Mouse (Mus musculus): ENCODE results near the gene Ccdc12. TPM values are rescaled to one million over a fixed set of nuclear protein-coding genes. Genes with fewer than 3 reads are reported as not detected.
A peak's percentile ranks its signal among the peaks of the same experiment; 100 is the strongest.

Gene Ccdc12
- total RNA-seq (2021): 10 to 100 TPM; 46.7 to 49.7 TPM
- long read RNA-seq, transcript Ccdc12-201 (7 exons, 834 nt): major isoform, 65 of 80 reads
- long read RNA-seq, partial matches to known transcripts: 8 of 80 reads
- long read RNA-seq, other reads (novel, unspliced or antisense): 2 of 80 reads

DNA sequence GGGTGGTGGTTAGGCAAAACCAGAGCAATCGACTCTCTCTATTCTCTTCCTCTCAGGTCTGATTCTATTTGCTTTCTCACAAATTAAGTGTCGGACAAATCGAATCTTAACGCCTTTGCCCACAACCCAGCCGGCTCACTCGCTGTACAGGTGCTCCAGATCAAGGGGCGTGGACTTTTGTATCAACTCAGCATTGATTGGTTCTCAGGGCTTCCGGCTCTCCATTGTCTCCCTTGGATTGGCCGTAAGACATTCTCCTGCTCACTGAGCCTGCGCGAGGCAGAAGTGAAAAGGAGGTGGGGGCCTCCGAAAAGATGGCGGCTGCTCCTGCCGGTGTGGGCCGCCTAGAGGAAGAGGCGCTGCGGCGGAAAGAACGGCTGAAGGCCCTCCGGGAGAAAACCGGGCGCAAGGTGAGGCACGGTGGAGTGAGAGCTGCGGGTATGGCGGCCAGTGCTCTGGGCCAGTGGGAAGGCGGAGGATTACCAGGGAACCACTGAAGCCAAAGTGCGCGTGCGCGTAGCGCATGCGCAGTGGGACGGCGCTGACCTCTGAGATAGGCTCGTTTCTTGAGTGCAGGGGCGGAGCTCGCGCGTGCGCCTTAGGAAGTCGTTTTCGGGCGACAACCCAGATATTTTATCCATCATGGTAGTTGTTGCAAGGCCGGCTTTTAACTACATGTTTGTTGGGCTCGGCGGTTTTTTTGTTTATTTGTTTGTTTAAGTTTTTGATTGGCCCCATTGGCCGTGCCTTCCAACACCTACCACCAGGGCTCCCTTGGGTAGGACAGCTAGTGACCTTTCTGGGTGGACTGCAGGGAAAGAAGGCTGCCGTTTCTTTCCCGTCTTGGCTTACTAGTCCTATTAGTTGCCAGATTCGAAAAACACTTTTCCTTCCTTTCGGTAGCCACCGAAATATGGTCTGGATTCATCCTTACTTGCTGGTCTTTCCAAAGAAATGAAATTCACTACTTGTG is at the start of gene Ccdc12:
TSS of gene Ccdc12 (plus strand) at position 255 of the 973 bp plus-strand sequence.
- peak; percentile 95 to 97 for DNase-seq (ENCODE audit: low spot score in 2 of 2)

DNA sequence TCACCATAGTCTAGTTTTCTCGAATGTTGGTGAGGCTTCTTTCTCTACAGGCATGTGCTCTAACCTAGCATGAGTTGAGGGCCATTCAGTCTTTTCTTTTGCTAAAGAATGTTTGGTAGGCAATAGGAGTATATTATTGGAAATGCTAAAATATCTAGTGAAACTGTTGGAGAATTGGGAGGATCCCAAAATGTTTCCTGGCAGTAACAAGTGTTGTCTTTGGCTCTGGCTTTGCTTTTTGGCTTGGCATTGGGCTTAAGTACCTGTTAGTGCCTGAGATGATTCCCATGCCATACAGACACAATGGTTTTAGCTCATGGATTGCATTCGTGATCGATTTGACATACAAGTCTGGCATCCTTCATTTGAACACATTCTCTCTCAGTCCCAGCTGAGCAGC is 44.8 kb upstream of the Ccdc12 start:
- no peak for DNase-seq (ENCODE audit: low spot score in 2 of 2)

- no peak for DNase-seq (ENCODE audit: low spot score in 2 of 2)
Observed at GRCm38 (mm10) chr9:110617081-110617480, 39.2 kb upstream of the Ccdc12 start.

DNA sequence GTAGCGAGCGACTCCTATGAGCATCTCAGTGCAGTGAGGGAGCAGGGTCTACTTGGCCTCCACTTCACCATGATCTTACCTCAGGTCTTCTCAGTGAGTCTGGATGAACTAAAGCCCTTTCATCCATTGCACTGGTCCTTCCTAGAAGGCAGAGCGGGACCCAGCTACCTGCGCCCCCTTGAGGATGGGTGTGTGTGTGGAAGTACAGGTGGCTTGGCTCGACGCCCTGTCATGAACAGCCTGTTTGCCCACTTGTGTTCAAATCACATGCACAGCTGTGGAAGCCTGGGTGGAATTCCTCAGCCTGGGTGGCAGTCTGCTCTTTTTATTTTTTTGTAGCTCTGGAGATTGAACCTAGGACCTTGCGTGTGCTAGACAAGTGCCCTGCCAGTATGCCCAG is 36.1 kb upstream of the Ccdc12 start:
- DNase-seq (ENCODE audit: low spot score in 2 of 2): no peak

- no peak for DNase-seq (ENCODE audit: low spot score in 2 of 2)
Observed at GRCm38 (mm10) chr9:110620685-110621084, 35.6 kb upstream of the Ccdc12 start.

DNA sequence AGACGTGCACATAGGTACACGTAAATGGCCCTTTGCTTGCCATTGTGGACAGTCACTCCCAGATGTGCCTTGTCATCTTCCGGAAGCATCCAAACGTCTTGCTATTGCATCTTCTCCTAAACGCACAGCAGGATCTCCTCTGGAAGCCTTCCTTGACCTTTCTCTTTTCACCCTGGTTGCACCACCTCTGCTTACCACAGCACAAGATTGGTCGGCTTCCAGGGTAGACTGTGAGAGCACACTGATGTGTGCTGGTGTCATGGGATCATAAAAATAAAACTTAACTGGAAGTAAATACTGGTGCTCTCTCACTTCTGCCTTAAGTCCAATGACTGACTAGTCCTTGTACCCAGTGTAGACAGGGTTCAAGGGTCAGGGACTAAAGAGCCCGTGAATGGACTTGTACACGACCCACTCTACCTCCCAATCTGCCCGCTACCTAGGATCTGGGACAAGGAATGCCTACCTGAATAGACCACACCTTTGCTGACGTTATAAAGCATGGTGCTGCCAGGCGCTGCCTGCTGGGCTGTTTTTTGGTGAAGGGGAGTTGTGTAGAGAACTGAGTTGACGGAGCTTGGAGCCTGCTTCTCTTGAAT is 33.6 kb upstream of the Ccdc12 start:
- no peak for DNase-seq (ENCODE audit: low spot score in 2 of 2)

DNA sequence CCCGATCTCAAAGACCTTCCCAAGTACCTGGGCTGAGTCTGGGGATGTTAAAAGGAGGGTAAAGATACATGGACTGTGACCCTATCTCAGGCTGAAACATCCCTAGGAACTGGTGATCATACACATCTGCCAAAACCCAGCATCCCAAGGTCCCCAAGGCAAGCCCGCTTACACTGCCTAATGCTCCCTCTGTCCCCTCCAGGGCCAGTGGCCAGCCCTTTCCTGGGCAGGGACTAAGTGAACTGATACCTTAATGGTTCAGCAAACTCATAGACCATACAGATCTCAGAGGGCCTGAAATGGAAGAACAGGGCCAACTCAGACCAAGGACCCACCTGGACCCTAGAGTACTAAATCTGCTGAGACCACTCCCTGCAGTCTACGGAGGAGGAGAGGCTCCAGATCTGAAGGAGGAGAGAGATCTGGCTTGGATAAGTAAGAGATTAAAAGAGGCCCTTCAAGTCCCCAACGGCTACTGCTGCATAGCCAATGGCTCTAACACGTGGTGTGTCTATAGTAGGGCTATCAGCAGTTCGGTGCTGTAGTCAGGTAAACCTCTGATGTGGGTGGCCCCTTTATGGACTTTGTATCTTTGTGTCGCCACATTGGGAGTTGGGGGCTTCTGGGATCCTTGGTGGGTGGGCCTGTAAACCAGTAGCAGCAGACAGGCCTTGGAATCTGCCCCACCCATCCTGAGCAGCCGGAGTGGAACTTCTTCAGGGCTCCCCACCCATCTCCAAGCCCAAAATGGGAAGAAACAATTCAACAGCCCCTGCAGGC is 32.7 kb upstream of the Ccdc12 start:
- DNase-seq (ENCODE audit: low spot score in 2 of 2): no peak

- DNase-seq (ENCODE audit: low spot score in 2 of 2): peak; percentile 79 to 87
Observed at GRCm38 (mm10) chr9:110624361-110625166, 31.7 kb upstream of the Ccdc12 start, which contains the start of gene Nradd. Nradd (minus strand) TSS chr9:110624452.

DNA sequence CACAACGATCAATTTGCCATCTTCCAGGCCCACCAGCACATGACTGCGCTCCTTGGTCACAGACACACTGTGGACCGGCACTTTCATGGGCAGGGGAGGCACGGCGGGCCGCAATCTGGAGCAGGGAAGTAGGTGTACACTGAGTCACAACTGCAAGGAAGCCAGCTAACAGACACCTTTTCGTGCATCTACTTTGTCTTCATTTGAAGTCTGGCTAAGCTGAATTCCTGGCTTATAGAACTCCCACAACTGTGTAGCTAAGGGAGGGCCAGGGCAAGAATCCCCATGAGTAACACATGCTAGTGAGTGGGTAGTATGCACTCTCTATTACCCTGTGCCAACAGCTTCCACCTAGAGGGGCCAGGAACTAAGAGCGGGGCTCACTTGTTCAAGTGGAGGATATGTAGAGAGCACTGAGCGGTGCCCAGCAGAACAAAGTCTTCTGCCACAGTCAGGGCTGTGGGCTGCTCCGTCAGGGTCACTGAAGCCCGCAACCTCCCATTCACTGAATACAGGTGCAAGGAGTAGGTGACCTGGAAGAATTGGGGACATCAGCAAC is 30.9 kb upstream of the Ccdc12 start:
- no peak for DNase-seq (ENCODE audit: low spot score in 2 of 2)

GRCm38 (mm10) chr9:110630171-110630570 is 26.1 kb upstream of the Ccdc12 start:
- DNase-seq (ENCODE audit: low spot score in 2 of 2): no peak

DNA sequence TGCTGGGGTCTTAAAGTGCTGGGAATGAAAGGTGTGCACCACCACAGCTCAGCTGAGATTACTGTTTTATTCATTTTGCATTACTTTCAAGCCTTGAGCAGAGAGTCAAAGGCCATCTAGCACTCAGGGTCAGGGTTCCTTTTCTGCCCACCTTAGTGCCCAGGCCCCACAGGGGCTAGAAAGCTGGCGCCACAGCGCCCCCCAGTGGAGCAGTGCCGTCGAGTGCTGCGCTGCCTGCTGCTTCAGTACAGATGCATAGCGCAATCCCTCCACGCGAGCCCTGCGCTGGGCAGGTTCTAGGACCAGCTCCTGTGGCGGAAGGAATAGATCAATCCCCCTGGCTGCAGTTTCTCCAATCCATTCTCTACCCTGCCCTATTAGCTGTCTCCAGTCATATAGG is 25.1 kb upstream of the Ccdc12 start:
- DNase-seq (ENCODE audit: low spot score in 2 of 2): peak; percentile 66 to 78

DNA sequence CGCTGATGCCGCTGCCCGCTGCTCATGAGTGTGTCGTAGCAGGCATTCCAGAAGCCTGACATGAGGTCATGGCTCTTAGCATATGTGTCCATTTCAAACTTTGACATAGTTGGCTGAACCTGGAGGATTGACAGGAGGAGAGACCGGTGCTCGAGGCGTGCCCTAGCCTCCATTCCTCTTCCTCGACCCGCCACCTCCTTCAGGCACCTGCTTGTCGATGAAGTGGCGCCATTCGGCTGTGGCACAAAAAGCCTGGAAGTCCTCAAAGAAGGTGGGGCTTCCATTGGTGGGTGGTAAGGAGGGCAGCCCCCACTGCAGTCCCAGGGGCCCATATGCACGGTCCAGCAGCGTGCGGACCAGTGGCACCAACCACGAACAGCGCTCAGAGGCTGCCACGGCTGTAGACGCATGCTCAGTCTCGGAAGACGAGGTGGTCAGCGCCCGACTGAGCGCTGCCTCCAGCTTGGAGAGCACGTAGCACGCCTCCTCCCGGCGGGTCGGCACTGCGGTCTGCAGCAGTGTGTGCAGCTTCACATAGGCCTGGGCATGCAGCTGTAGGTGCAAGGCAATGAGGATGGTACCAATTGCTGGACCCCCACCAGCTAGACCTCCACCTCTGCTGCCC is 24.5 kb upstream of the Ccdc12 start:
- DNase-seq (ENCODE audit: low spot score in 2 of 2): no peak

DNA sequence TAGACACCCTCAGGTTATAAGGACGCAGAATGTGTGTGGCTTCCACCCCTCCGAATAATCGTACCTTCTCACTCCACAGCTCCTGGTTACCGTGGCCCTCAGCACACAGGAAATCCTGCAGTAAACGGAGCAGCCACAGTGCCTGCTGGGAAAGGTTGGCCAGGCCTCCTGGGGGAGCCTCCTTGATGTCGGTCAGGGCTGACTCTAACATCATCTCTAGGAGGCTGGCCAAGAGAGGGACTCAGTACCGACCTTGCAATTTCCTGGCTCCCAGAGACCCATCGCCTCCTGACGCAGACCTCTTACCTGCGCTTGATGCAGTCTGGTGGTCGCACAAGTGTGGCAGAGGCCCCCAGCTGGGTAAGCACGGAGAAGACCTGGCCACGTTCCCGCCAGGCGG is 23.6 kb upstream of the Ccdc12 start:
- DNase-seq (ENCODE audit: low spot score in 2 of 2): no peak

DNA sequence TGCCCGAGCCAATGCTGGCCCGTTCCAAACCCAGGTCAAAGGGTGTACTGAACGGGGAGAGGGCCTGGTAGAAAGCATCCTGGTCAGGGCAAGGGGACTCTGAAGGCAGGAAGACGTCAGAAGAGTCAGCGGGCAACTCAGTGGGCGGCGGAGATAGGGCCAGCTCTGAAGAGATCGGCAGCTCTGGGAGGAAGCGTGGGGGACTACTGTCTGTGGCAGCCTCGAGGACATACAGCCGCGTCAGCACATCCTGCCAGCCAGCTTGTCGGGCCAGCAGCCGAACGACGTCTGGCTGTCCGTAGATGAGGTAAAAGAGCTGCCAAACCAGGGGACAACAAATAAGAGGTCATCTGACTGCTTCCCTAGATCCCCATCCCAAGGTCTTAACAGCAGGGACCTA is 22.4 kb upstream of the Ccdc12 start:
- DNase-seq (ENCODE audit: low spot score in 2 of 2): no peak

DNA sequence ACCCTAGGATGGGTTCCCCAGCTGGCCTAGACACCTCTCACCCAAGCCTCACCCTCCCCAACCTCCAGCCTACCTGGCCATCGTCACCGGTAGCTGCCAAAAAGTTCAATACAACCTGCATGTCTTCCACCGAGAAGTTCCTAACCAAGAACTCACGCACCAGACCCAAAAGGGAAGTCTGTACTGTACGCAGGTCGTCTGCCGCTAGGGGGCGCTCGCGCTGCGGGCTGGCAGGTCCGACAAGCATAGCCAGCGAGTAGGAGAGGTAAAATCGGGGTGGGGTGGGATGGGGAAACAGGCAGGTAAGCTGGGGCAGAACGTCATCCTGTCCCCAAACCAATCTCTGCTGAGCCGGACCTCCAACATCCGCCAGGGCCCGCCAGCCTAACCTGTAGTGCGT is 21.1 kb upstream of the Ccdc12 start:
- DNase-seq (ENCODE audit: low spot score in 2 of 2): peak; percentile 91 to 92

DNA sequence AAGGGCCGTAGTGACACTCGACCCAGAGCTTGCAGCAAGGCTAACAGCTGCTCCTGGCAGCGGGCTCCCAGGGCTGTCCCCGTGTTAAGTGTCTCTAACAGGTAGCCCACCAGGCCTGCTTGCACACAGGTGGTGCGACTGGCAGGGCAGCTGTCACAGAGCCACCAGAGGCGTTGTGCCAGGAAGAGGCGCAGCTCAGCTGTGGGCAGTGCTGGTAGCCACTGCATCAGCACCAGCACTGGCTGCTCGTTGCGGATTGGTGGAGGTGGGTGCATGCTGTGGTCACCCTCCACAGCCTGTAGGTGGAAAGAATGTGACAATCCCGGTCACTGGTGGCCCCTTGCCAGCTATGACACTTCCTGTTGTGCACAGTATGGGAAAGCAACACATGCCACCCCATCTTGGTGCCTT is 17.7 kb upstream of the Ccdc12 start:
- DNase-seq (ENCODE audit: low spot score in 2 of 2): no peak

DNA sequence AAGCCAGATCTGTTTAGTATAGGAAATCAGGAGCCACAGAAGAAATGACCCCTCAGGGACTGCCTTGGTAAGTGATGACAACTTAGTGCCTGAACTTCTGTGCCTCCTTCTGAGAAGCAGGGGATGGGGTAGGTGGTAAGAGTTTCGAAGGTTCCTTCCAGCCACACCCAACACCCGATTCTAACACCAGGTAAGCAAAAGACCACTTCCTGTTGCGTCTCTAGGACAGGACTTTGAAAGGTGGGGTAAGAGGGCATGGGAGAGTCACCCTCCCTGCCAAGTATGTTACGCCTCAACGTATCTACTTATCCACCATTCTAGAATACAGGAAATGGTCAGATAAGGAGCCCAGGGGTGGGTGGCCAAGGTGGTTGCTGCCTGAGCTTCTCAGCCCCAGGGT is 15.3 kb upstream of the Ccdc12 start:
- DNase-seq (ENCODE audit: low spot score in 2 of 2): no peak

- no peak for DNase-seq (ENCODE audit: low spot score in 2 of 2)
Observed at GRCm38 (mm10) chr9:110642812-110643524, 13.3 kb upstream of the Ccdc12 start.

GRCm38 (mm10) chr9:110643787-110644186 is 12.5 kb upstream of the Ccdc12 start:
- no peak for DNase-seq (ENCODE audit: low spot score in 2 of 2)

Data from layer of hippocampus, postnatal 10 days (tissue).